In genomic region chr11:97098791-97099190, GRCm38 (mm10) we compare ENCODE assay signal across 11 mouse cellular contexts. TPM values are rescaled to one million over a fixed set of nuclear protein-coding genes. Genes with fewer than 3 reads are reported as not detected.
DNase-seq lines count a peak whose midpoint lies in the region; ATAC-seq and TF ChIP-seq lines count a peak whose summit lies in the region.
"Had no signal": no experiment of that assay in that cellular context is flagged by ENCODE, and none has a peak within 500 bp of the region (broad histone marks: within the 10 kb centered on the region; RNA-seq: fewer than 3 reads in every experiment).

No protein-coding gene starts in this region.

- H3K79me2 ChIP-seq in liver, adult 2 months (ENCODE audit: control insufficient read depth, insufficient read depth, low read length), result no peaks in the 10 kb centered on the region
- no peaks in the 10 kb centered on the region for H3K79me2 ChIP-seq in heart, adult 2 months (replicated peaks; ENCODE audit: control insufficient read depth, insufficient read depth, low read length)

- intact Hi-C loops in heart, adult 2 months (cut with DNase I), result no loop called here

- H3K9me3 ChIP-seq in hindbrain, embryonic 12.5 days (replicated peaks), result no peaks in the 10 kb centered on the region

- H3K27ac ChIP-seq in liver, adult 2 months (replicated peaks; ENCODE audit: insufficient read depth, low read depth, low read length), result no peak overlapping the region
- H3K27ac ChIP-seq in heart, adult 2 months, result no peak overlapping the region
- H3K27ac ChIP-seq in hindbrain, embryonic 12.5 days, result no peak overlapping the region
- H3K27ac ChIP-seq: embryonic facial prominence, embryonic 12.5 days; hindbrain, postnatal 0 days; liver, embryonic 14.5 days had no signal

- H3K27me3 ChIP-seq in liver, adult 2 months (ENCODE audit: control insufficient read depth, insufficient read depth, low read length), result peaks cover 3% of the 10 kb centered on the region; the same call in 1 of the 2 replicates
- peaks cover 2% of the 10 kb centered on the region; the same call in 1 of the 2 replicates for H3K27me3 ChIP-seq in heart, adult 2 months (ENCODE audit: control insufficient read depth, insufficient read depth, low read length)
- peaks cover 35% of the 10 kb centered on the region for H3K27me3 ChIP-seq in hindbrain, embryonic 12.5 days

- WGBS in liver, adult 2 months, result 15% methylated on average over 18 of the region's 18 CpGs
- 9% methylated on average over 18 of the region's 18 CpGs for WGBS in heart, adult 2 months
- 23% methylated on average over 18 of the region's 18 CpGs for WGBS in hindbrain, embryonic 12.5 days

- no peak for TF ChIP-seq CTCF in liver, adult 2 months (IDR thresholded peaks at IDR 0.05; ENCODE audit: low read depth, low read length)
- TF ChIP-seq CTCF in heart, adult 2 months (IDR thresholded peaks at IDR 0.05), result no peak

- no peaks in the 10 kb centered on the region for H3K36me3 ChIP-seq in liver, adult 2 months (ENCODE audit: control insufficient read depth, insufficient read depth, low read length)
- no peaks in the 10 kb centered on the region for H3K36me3 ChIP-seq in heart, adult 2 months (ENCODE audit: control insufficient read depth, insufficient read depth, low read length)
- no peaks in the 10 kb centered on the region for H3K36me3 ChIP-seq in hindbrain, embryonic 12.5 days
- H3K36me3 ChIP-seq: embryonic facial prominence, embryonic 12.5 days had no signal

- no peak for TF ChIP-seq EP300 in heart, adult 2 months (IDR thresholded peaks at IDR 0.05; ENCODE audit: insufficient read depth, low read depth, low read length)

- H3K9ac ChIP-seq in liver, adult 2 months (ENCODE audit: low read depth, low read length), result no peak overlapping the region
- peak overlapping the region; percentile 43 for H3K9ac ChIP-seq in heart, adult 2 months (ENCODE audit: low read depth, low read length)
- H3K9ac ChIP-seq in hindbrain, embryonic 12.5 days, result no peak overlapping the region
- H3K9ac ChIP-seq: embryonic facial prominence, embryonic 12.5 days; liver, embryonic 14.5 days had no signal

- no peaks in the 10 kb centered on the region for H3K4me1 ChIP-seq in liver, adult 2 months (ENCODE audit: control insufficient read depth, insufficient read depth, low read length)
- H3K4me1 ChIP-seq in heart, adult 2 months (ENCODE audit: control insufficient read depth, insufficient read depth, low read length), result peaks cover 2% of the 10 kb centered on the region
- no peaks in the 10 kb centered on the region for H3K4me1 ChIP-seq in hindbrain, embryonic 12.5 days

- ATAC-seq in hindbrain, embryonic 12.5 days (ENCODE audit: low FRiP score), result no peak
- ATAC-seq: hindbrain, postnatal 0 days had no signal

- peak; percentile 9 for DNase-seq in liver, adult 2 months (ENCODE audit: extremely low read depth, low read depth, low spot score)
- no peak for DNase-seq in liver
- peak; percentile 55 to 56 for DNase-seq in heart, adult 2 months
- DNase-seq in kidney, adult 8-10 months, result peak; percentile 41 to 43
- DNase-seq in lung, postnatal 14 days, result peak; percentile 24
- DNase-seq in thymus, postnatal 0 days (ENCODE audit: low spot score), result no peak
- DNase-seq in retina, postnatal 1 day, result no peak

- TF ChIP-seq POLR2A in liver, adult 2 months (IDR thresholded peaks at IDR 0.05; ENCODE audit: extremely low read depth, insufficient read depth, low read length), result no peak
- no peak for TF ChIP-seq POLR2A in heart, adult 2 months (IDR thresholded peaks at IDR 0.05; ENCODE audit: insufficient read depth, low read depth, low read length)

- no peak overlapping the region for H3K4me2 ChIP-seq in hindbrain, embryonic 12.5 days (replicated peaks)
- H3K4me2 ChIP-seq: embryonic facial prominence, embryonic 12.5 days had no signal

- no peak overlapping the region; the same call in 1 of the 2 replicates for H3K4me3 ChIP-seq in liver, adult 2 months (ENCODE audit: insufficient read depth, low read depth, low read length)
- H3K4me3 ChIP-seq in heart, adult 2 months, result peak overlapping the region; percentile 22
- no peak overlapping the region for H3K4me3 ChIP-seq in hindbrain, embryonic 12.5 days
- H3K4me3 ChIP-seq: embryonic facial prominence, embryonic 12.5 days had no signal

RNA-seq across cellular contexts. Expression of gene Tbx21, which starts 16.3 kb away (rescaled TPM):
- total RNA-seq in liver, adult 2 months (2014; rRNA removed), result 0.09 and 0.13 TPM in 2 replicates
- 0.22 and 0.38 TPM in 2 replicates for polyA plus RNA-seq in liver, adult 2 months (2012; rRNA removed)
- total RNA-seq in heart, adult 2 months (2021), result not detected
- 0.15 and 0.45 TPM in 2 replicates for polyA plus RNA-seq in heart, adult 2 months (2012; rRNA removed)
- 1.3 and 1.9 TPM in 2 replicates for polyA plus RNA-seq in thymus, postnatal 0 days (2015; fragmentation: Nextera tagmentation; extraction: Ambion mirVana)
- 0.10 TPM in 1 of 2 replicates, not detected in the other for polyA plus RNA-seq in hindbrain, embryonic 12.5 days (2016; fragmentation: Nextera tagmentation; extraction: Ambion mirVana)

RNA-seq across cellular contexts. Expression of gene Osbpl7, which starts 48.4 kb away (rescaled TPM):
- total RNA-seq in liver, adult 2 months (2014; rRNA removed), result 1.1 and 1.7 TPM in 2 replicates
- 1.7 and 2.2 TPM in 2 replicates for polyA plus RNA-seq in liver, adult 2 months (2012; rRNA removed)
- total RNA-seq in heart, adult 2 months (2021), result 1 to 10 TPM; 4.1 to 4.4 TPM
- 5.0 and 7.0 TPM in 2 replicates for polyA plus RNA-seq in heart, adult 2 months (2012; rRNA removed)
- 9.9 and 11.6 TPM in 2 replicates for polyA plus RNA-seq in thymus, postnatal 0 days (2015; fragmentation: Nextera tagmentation; extraction: Ambion mirVana)
- polyA plus RNA-seq in hindbrain, embryonic 12.5 days (2016; fragmentation: Nextera tagmentation; extraction: Ambion mirVana), result 9.1 and 11.9 TPM in 2 replicates

RNA-seq across cellular contexts. Expression of gene Tbkbp1, which starts 52.5 kb away (rescaled TPM):
- total RNA-seq in liver, adult 2 months (2014; rRNA removed), result 1.0 and 1.9 TPM in 2 replicates
- polyA plus RNA-seq in liver, adult 2 months (2012; rRNA removed), result 6.1 and 6.4 TPM in 2 replicates
- 10 to 100 TPM; 12.1 to 12.2 TPM for total RNA-seq in heart, adult 2 months (2021)
- polyA plus RNA-seq in heart, adult 2 months (2012; rRNA removed), result 13.5 and 14.1 TPM in 2 replicates
- 0.82 and 0.98 TPM in 2 replicates for polyA plus RNA-seq in thymus, postnatal 0 days (2015; fragmentation: Nextera tagmentation; extraction: Ambion mirVana)
- polyA plus RNA-seq in hindbrain, embryonic 12.5 days (2016; fragmentation: Nextera tagmentation; extraction: Ambion mirVana), result 10.1 and 10.5 TPM in 2 replicates

RNA-seq across cellular contexts. Expression of gene Mrpl10, which starts 57.4 kb away (rescaled TPM):
- total RNA-seq in liver, adult 2 months (2014; rRNA removed), result 19.5 and 29.2 TPM in 2 replicates
- 86.8 and 120 TPM in 2 replicates for polyA plus RNA-seq in liver, adult 2 months (2012; rRNA removed)
- total RNA-seq in heart, adult 2 months (2021), result 10 to 100 TPM; 76.4 to 87.2 TPM
- 91.4 and 98.6 TPM in 2 replicates for polyA plus RNA-seq in heart, adult 2 months (2012; rRNA removed)
- 72.4 and 72.8 TPM in 2 replicates for polyA plus RNA-seq in thymus, postnatal 0 days (2015; fragmentation: Nextera tagmentation; extraction: Ambion mirVana)
- polyA plus RNA-seq in hindbrain, embryonic 12.5 days (2016; fragmentation: Nextera tagmentation; extraction: Ambion mirVana), result 64.8 and 70.1 TPM in 2 replicates

RNA-seq across cellular contexts. Expression of gene Lrrc46, which starts 57.6 kb away (rescaled TPM):
- total RNA-seq in liver, adult 2 months (2014; rRNA removed), result 0.28 and 1.1 TPM in 2 replicates
- polyA plus RNA-seq in liver, adult 2 months (2012; rRNA removed), result 1.0 and 1.1 TPM in 2 replicates
- total RNA-seq in heart, adult 2 months (2021), result under 1 TPM in 1 of 2 experiments, not detected in 1; 0.18 TPM
- 0.50 and 1.0 TPM in 2 replicates for polyA plus RNA-seq in heart, adult 2 months (2012; rRNA removed)
- polyA plus RNA-seq in thymus, postnatal 0 days (2015; fragmentation: Nextera tagmentation; extraction: Ambion mirVana), result 0.83 and 0.86 TPM in 2 replicates
- polyA plus RNA-seq in hindbrain, embryonic 12.5 days (2016; fragmentation: Nextera tagmentation; extraction: Ambion mirVana), result 4.8 and 5.1 TPM in 2 replicates

Comparison
In these comparisons a context has a peak if more than half of its experiments do, and no peak if none do; other contexts are left out.
1. DNase-seq: peak in liver, adult 2 months (single experiment), heart, adult 2 months (2 of 2), kidney, adult 8-10 months (2 of 2) and lung, postnatal 14 days (single experiment); none in liver (single experiment), thymus, postnatal 0 days (single experiment) and retina, postnatal 1 day (single experiment).